Mouse (Mus musculus) retina, postnatal 1 day (tissue): ENCODE measurements around the gene Ltbp2.

Experiments used
- DNase-seq: peaks from one replicate; pipeline ENCODE4 v3.0.0-alpha.2; 2012

Gene Ltbp2

DNA sequence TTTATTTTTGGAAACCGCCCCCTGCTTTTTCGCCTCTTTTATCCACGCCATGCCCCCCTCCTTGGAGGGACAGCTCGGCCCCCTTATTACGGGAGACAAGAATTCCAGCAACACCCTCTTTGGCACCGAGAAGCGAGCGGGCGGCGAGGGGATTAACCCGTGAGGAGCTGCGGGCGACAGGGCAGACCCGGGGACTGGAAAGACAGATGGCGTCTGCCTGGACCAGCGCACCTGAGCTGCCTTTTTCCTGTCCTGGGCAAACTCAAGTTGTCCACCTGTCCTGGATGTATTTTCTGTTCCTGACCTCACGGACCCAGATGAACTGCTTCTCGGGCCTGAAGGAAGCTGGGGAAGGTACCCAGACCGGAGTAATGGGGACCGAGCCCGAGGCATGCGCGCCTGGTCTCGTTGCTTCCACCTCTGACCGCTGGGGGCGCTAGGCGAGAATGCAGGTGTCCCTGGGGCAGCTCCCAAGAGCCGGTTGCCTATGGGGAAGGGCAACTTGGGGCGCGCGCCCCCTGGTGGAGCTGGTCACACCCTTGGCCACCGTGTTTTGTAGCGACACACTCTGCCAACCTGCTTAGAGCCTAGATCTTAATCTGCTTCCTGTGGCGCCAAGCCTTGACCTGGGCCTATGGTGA, at the start of gene Ltbp2:
Ltbp2 (minus strand) TSS at position 52 of the 641 bp plus-strand sequence.
- DNase-seq, result peak; percentile 76

DNA sequence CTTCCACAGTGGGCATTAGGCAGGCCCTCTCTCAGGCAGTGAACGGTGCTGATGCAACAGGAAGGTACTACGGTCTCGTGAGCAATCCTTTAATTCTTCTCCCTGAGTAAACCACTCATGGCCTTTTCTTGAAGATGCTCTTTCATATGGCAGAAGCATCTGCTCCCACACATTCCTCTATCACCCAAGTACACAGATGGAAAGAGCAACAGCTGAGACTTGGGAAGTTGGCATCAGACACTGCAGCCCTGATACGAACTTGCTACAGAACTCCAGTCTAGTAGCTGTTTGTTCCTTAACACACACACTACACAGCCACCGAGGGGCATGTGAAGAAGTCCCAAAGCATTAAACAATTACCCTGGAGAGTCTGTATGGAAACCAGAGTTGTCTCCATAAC, 48.0 kb upstream of the Ltbp2 start:
- no peak for DNase-seq

DNA sequence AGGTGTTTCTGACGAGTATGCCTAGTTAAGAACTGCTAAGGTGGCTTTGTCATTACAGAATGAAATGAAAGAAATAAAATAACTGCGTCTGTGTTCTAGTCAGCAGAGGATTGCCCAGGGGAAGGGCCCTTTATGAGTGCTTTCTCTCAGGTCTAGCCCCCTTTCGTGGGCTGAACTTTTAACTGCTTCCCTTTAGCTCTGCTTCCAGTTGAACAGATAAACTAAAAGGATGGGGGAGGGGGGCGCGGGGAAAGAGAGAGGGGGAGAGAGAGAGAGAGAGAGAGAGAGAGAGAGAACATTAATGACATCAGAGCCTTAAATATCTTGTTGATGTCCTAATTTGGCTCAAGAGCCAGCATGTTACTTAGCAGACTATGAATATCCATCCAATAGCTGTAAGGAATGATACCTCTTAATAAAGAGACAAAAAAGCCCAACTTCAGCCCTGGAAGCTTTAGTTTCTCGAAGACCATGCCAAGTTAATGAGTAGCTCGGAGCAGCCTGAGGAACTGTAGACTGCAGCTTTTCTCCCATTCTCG, 45.6 kb upstream of the Ltbp2 start:
- DNase-seq, result peak; percentile 20

DNA sequence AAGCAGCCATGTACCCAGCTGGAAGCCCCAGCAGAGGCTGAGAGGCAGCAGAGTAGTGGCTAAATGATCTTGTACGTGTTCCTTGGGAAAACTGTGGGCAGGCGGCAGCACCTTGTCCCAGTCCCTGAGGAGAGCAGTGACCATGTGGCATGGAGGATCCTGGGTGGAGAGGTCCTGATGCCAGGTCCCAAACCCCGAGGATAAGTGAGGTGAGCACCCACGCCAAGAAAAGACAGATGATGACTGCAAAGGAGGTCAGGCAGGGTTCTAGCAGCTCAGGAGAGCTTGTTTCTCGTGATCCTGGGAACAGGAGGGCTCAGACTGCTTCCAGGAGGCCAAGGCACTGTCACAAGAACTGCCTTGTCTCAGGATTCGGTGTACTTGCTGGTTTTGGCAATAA, 42.5 kb upstream of the Ltbp2 start:
- no peak for DNase-seq

DNA sequence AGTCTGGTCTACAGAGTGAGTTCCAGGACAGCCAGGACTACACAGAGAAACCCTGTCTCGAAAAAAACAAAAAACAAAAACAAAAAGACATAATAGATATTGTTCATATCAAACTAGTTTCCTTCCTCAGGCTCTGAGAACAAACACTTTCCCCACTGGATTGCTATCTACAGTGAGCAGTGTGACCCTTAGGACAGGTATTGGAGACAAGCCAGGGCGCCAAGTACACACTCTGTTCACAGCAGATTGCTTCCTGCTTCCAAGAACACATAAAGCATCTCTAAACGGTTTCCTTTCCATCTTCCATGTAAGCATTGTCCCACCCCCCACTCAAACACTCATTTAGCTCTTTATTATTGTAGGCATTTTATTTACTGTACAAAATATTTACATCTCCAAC, 41.5 kb upstream of the Ltbp2 start:
- no peak for DNase-seq

DNA sequence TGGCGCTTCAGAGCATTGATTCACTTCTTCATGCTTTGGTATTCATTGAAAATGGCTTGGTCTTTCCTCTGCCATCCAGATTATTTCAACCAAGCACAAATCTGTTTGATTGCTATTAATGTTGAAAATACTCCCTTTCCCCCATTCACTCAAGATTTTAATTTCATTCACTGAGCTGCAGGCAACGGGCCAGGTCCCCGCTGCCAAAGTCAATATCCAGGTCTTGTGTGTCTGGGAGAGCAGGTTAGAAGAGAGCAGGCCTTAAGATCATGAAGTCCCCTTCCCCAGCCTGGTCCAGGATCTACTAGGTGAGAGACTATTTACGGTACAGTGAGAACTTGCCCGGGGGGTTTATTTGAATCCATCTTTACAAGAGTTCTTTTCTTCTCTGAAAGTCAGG, 38.6 kb upstream of the Ltbp2 start:
- DNase-seq, result no peak

DNA sequence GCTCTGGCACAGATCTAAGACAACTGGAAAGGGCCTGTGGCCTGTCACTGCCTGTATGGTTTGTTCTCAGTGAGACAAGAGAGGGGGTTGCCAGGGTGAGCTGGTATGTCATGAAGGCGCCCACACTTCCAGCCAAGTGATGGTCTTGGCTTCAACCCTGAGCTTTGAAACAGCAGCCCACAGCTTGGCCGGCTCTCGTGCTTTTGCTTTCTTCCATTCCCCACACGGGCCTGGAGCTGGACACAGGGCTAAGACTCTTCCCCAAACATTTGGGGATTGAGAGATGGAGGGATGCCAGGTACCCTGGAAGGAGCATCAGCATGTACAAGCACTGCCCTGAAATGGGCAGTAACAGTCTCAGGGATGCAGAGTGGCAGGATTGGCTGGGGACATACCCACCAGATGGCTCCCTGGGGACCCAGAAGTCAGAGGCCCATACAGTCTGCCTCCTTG, 36.3 kb upstream of the Ltbp2 start:
- no peak for DNase-seq

DNA sequence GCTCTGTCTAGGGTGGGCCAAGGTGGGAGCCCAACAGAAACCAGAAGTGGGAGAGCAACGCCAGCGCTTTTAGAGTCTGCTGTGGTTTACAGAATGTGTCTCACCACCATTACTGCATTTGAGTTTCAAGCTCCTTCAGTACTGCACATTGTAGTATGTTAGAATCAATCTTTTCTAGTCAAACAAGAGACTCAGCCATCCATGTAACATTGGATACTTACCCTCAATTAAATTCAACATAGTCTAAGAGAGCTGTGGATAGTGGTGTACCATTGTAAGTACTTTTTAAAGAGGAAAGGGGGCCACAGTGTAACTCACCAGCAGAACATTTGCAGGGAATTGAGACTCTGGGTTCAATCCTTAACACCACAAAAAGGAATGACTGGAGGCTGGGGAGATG, 35.3 kb upstream of the Ltbp2 start:
- peak; percentile 19 for DNase-seq

DNA sequence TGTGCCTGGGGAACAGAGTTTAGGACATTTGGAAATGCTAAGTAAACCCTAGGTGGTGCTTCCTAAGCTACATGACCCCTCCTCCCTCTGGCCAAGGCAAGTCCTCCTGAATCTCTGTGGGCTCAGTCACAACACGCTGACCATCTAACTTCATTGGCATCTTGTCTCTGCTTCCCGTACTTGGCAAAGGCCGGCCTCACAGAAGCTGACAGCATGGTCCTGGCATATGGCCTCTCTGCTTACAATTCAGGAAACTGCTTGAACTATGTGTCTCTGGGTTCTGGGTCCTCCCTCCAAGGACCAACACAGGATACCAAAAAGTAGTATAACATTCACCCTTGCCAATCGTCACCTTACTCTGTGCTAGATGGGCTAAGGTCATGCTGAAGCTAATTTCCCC, 33.7 kb upstream of the Ltbp2 start:
- no peak for DNase-seq

DNA sequence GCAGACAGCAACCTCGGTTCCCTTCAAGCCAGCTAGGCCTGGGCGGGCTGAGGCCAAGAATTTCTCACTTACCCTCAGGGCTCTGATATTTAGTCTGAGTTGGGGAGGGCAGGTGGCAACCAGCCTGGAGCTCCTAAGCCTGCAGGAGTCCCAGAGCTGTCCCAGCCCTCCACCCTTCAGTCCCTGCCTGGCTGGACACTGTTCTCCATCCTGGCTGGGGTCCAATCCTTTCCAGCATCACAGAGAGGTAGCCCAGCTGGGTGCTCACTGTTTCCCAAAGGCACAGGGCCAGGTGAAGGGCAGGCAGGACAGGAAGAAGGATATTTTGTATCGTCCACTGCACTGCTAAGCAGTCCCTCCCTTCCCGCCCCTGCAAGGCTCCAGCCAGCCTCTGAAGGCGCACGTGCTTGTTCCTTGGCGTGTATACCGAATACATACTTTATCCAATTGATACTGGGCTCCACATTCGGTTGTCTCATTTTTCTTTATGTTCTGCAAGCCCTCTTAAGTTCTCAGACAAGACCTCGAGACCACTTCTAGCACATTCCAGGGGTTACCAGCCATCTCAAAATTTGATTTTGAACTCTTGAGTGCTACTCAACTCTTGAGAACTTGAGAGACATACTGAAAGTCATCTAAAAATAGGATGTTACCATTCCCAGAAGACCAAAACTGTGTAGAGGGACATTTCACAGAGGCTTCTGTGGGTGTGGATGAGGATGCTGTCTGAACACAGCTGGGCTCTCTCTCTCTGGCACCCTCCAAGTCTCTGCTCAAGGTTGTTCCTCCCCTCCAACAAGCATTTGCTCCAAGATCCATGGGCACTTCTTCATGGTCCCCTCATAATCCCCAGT, 31.5 kb upstream of the Ltbp2 start:
- DNase-seq, result no peak

DNA sequence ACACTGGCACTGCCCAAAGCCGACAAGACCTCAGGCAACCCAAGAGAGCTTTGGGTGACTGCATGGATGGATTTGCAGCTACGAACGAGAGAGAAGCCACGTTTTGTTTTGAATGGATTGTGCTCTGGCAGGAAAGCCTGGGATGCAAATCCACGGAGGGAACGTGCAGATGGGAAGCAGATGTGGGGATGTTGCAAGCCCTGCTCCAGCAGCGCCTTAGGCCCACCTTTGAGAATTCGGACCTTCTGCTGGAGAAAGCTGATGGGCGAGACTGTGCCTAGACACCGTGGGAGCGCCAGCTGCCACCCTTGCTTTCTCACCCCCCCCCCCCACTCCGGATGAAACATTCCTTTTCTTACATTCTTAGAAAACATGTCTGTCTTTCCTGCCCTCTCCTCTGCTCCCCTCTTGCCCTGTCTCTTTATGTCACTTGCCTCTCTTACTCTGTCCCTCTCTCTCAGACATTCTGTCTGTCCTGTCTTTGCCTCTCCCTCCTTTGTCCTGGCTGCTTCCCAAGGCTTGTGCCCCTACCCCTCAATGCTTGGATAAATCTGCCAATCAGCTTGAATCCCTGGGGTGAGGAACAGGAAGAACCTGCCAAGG, 30.8 kb upstream of the Ltbp2 start:
- peak; percentile 43 for DNase-seq

DNA sequence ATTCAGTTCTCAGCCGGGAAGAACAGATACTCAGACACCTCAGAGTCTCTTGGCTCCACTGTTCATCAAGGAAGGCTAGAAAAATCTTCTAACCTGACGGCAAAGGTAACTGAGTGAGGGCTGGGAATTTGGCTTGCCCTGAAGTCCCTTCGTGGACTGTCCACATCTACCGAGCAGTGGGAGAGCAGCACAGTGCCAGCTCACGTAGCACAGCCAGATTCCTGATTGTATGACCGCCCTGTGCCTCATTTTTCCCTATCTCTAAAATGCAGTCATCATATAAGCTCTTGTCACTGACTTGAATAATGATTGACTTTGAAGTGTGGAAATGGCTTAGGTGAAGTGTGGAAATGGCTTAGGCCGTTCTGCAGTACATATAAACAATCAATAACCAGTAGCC, 28.1 kb upstream of the Ltbp2 start:
- no peak for DNase-seq

DNA sequence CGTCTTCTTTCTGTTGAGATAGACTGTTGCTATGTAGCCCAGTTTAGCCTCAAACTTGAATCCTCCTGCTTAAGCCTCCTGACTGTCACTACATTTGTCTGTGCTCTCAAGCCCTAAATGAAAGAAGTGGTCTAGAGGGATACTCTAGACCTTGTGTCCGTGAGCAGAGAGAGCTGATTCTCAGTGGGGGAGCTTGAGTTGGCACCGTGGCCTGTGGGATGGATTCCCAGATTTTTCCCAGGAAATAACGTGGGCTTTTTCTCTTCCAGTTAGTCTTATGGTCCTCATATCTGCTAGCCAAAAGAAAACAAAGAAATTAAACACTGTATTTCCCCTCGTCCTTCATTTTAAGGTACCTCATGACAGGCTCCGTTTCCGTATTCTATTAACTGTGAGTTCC, 24.0 kb upstream of the Ltbp2 start:
- no peak for DNase-seq

DNA sequence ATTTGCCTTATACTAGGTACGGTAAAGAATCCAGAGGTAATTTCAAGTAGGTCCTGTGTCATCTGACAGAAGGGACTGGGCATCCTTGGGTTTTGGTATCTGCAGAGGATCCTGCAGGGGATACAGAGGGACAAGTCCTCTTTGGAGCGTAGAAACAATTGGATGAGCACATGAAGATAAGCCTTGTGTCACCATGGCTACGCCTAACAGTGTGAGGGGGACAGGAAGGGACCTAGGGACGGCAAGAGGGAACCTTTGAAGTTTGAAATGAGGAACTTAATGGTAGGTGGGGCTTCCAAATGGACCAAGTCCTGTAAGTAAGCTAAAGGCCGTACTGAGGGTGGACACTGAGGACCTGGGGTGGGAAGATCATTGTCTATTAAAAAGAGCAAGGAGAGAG, 21.0 kb upstream of the Ltbp2 start:
- no peak for DNase-seq

DNA sequence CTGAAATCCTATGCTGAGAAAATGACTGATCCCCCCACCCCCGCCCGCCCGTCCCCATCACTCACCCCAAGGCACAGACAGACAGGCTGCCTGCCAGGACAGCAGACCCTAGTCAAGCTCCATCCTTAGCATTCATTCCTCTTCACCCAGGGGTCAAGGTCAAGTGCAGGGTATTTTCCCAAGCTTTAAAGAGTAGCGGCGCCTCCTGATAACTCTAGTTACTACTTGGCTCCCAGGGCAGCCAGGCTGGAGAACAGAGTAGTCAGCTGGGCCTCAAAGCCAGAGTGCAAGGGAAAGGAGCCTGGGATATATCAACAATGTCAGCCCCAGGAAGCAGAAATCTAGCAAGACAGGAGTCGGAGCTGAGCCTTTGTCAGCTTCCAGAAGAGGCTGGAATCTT, 19.9 kb upstream of the Ltbp2 start:
- no peak for DNase-seq

DNA sequence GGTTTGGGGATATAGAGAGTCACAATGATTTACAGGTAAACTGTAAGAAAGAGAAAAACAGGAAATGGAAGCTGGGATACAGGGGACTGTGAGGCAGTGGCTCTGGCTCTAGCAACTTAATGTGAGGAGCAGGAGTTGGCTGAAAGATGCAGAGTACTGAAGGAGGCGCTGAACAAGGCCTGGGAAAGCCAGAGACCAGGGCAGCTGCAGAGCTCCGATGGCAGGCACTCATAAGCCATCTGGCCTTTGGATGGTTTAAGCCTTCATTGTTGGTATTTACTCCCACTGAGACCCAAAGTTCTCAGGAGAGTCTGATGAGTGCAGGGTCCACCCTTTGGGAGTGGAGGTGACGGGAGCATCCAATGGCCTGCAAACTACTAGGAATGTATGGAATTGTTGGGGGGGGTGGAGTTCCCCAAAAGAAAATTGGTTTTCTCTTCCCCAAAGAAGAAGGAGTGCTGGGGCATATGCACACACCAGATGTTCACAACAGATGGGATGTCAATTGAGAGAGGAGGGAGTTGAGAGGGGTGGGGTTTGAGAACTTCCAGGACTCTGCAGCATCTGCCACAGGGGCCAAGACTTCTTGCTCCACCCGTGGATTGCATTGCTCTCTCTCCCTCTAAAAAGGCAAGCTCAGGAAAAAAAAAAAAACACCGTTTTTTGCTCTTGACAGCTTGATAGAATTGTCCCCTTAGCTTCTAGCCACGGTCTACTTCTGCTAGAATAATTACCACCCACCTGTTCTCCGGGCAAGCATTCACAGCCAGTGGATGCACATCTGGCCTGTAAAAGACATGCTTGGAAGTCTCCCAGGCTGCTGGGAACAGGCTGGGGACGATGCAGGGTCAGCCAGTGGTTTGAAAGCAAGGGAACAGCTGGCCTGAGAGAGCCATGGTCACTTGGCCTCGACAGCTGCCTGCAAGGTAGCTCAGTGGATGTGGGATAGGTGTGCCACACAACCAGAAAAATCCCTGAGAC, 17.6 kb upstream of the Ltbp2 start:
- DNase-seq, result no peak

DNA sequence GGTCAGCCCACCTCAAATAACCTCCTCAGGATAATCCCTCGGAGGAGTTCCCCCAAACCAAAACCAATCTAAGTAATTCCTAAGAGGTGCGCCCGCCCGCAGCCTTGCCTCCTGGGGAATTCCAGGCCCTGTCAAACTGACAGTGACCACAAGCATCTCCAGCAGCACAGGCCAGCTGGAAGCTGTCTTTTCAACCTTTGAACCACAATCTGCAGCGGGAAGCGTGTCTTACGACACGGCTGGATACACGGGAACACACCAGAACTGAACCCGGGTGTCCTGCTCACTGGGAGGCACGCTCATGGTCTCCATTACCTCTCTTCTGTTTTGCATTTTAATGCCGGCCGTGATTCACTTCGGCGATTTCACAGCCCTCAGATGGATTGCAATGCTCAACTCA, 14.0 kb upstream of the Ltbp2 start:
- DNase-seq, result no peak

DNA sequence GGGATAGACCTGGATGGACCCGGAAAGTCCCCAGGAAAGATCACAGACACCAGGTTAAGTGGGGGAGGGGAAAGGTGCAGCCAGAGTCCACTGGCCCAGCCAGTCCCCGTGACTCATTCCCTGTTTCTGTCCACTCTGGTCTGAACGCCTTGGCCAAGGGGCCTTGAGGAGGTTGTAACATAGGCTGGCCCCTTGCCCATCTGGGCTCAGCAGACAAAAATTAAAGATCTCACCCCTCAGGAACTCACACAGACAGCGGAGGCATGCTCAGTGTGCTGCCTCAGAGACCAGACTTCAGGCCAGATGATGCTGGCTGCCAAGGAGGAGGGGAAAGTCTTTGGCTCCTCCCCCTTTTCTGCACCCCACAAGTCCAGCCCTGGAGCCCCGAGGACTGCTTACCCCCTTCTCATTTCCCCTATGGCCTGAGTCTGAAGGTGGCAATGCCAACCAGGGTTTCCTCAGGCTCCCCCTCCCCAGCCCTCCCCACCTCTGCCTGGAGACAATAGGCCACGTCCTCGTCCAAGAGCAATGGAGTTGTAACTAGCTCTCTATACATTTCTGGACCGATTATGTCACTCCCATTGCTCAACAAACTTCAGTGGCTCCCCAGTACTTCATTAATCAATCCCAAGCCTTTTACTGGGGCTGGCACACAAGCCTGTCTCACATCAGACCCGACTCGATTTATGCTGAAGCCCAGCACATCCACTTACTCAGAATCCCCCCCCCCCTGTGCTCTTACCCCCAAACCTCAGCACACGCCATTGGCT, 9.0 kb upstream of the Ltbp2 start:
- no peak for DNase-seq

DNA sequence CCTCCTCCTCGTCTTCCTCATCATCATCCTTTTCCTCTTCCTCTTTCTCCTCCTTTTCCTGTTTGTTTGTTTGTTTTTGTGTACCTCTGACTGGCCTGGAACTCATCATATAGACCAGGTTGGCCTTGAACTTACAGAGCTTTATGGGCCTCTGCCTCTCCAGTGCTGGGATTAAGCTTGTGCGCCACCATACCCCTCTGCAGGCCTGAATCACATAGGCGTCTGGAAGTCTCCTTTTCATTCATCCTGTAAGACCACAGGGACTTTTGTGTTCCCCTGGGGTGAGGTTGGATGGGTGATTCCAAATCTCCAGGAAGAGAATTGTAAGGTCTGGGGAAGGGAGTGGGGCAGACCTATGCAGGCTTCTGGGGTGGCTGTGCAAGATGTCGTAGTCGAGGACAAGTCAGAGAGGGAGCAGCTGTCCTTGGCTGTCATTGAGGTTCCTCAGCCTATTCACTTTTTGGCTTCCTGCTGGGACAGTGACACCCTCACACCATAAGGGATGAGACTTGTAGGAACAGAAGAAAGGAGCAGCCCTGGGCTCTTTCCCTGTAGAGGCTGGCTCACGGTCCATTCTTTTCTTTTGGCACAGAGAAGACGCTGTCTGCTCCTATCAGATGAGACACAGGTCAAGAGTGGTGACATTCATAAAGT, 8.2 kb upstream of the Ltbp2 start:
- no peak for DNase-seq

DNA sequence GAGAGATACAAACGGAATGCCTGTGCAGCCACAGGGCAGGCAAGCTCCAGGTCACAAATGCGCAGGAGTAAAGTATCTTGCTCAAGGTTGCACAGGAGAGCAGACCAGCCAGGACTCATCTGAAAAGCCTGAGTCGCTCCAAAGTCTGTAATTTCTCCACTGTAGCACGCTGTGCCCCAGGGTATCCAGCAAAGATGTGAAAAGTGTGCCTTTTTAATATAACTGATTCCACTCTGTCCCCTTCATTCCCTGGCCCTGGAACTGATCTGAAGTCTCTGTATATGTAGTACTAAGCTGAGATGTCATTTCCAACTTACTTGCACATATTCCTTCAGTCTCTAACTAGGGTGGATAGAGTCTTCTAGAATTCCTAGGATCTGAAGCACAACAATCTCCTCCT, 6.5 kb upstream of the Ltbp2 start:
- DNase-seq, result no peak

DNA sequence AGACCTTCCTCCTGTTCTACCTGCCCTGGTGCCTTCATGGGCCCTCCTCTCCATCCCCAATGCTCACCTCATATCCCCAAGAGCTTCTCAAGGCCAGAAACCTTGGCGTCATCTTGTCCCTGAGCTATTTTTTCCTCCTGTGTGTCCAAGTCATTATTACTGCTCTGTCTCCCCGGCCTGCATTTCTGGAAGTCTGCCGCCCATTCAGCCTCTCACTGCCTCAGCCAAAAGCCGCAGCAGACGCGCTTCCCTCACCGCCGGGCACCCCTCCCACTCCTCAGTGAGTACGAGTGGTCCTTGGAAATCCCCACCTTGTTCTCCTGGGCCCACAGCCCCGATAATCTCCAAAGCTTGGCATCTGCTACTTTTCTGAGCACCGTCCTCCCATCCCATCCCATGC, 3.8 kb upstream of the Ltbp2 start:
- no peak for DNase-seq
